Mouse (Mus musculus) neural tube, embryonic 10.5 days (tissue): ENCODE results near the gene Nos3.

Experiments
- DNase-seq: peaks from one replicate; pipeline ENCODE4 v3.0.0-alpha.2; 2017; ENCODE audit warnings: low spot score; ENCODE audit errors: extremely low spot score

The Nos3 gene

DNA sequence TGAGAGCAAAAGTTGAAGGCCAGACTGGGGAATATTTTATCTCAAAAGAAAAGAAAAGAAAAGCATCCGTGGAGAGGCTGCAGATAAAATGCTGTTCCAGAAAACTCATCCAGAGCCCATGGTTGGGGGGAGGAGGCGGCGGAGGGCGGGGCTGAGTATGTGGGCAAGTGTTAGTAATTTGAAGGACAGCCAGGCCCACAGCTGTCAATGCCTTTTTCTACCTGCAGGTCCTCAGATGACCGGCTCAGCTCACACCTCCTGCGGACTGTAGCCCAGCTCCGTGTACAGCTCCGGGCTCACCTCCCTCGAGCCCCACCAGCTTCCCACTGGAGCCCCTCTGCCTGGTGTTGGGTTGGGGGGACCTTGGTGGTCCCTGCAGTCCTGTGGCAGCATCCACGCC lies 35.1 kb downstream of the Nos3 start:
- DNase-seq = no peak

DNA sequence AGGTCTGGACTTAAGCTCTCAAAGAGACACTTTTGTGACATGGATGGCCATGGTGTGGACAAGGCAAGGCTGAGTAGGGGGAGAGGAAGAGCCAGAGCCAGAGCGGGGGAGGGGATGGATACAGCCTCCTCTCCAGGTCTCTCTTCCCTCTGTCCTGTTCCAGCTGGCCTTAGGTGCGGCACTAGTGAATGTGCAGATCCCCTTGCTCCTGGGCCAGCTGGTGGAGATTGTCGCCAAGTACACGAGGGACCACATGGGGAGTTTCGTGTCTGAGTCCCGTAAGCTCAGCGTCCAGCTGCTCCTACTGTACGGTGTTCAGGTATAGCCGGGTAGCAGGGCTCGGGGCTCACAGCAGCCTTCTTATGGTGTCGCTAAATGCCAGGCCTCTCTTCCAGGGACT lies 35.8 kb downstream of the Nos3 start:
- DNase-seq = no peak

DNA sequence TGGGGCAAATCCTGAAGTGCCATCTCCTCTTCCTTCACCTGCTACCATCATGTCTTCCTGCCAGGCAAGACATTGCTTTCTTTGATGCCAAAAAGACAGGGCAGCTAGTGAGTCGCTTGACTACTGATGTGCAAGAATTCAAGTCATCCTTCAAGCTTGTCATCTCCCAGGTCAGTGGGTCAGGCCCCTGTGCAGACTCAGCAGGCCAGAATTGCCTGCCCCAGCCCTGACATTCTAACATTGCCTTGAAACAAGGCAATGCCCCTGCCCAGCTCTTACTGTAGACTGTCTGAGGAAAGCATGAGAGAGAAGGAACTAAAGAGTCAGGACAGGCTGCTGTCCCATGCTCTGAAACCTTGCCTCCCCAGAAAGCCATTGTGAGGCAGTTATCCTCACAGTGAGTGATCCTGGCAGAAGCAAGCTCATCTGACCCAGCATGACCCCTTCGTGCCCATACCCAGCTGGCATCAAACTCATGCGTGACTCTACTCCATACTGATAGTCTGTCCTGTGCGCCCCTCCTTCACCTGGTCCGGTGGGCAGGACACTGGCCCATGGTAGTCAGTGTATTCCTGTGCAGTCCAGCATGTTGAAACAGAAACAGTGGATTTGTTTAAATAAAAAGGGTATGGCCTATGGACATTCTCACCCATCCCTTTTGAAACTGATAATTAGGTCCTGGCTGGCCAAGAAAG lies 36.4 kb downstream of the Nos3 start:
- DNase-seq = no peak

DNA sequence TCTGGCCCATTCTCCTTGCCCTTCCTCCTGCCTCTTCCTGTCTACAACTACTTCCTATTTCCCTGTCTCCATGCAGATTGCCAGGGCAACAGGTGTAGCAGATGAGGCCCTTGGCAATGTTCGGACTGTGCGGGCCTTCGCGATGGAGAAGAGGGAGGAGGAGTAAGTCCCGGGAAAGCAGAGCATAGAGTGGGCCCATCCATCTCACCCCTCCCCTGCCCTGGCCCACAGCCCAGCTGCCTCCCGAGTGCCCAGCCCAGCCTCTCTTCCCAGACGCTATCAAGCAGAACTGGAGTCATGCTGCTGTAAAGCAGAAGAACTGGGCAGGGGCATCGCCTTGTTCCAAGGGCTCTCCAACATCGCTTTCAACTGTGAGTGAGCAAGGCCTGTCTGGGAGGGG lies 37.4 kb downstream of the Nos3 start:
- DNase-seq = no peak

DNA sequence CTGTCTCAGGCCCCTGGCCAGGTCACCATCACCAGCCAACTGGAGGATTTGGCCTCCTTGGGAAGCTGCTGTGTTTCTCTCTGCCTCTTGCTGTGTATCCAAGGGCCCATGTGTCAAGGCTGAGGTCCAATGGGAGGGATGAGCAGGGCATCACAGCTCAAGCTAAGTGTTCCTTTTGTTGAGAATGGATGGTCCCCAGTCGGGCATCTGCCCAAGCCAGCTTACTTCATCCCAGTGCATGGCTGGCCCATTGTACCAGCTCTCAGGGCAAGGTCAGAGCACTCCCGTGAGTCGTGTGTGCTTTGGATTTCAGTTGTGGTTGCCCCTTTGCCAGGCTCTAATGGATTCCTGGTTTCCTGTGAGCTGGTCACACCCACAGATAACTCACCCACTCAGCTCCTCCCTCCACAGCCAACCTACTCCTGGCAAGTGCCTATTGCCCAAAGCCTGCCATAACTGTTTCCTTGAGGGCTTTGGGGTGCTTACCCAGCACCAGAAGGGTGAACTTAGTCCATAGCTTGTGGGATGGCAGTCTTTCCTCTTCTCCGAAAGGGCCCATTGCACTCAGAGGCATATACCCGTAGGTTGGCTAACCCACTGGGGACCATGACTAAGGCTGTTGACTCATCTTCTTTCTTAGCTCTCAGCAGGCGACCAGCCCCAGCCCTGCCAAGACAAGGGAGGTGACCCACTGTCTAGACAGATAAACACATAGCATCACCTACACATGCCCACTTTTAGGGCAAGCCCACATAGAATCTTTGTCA lies 40.2 kb downstream of the Nos3 start:
- DNase-seq = no peak

DNA sequence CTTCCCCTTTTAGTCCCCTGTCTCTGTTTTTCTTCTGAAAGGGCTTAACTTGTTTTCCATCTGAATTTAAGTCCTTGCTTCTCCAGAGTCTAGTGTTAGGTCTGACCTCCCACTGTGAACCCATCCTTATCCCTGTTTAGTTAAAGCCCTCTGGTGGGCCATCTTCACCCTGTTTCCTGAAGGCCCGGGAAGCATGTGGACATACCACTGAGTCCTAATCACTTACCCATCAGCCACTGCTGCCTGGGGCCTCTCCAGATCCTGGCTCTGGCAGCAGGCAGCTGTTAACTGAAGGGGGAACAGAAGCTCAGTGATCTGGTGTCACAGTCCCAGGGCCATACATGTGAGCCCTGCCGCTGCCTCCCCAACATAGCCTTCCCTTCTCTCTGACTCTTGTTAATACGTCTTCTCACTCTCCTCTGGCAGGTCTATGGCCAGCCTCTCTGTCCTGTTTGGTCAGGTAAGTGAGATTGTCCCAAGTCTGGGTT lies 40.8 kb downstream of the Nos3 start:
- no peak for DNase-seq

DNA sequence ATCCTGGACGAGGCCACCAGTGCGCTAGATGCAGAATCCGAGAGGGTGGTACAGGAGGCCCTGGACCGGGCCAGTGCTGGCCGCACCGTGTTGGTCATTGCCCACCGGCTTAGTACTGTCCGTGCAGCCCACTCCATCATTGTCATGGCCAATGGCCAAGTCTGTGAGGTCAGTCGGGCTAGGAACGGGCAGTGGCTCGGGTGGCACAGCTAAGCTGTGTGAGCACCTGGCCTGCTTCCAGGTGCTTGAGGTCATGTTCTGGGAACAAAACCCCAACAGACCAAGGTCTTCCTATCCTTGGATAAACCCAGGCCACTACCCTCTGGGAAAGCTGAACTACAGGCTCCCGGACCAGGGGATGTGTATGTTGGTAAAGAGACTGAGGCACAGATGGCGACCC lies 44.0 kb downstream of the Nos3 start:
- no peak for DNase-seq

DNA sequence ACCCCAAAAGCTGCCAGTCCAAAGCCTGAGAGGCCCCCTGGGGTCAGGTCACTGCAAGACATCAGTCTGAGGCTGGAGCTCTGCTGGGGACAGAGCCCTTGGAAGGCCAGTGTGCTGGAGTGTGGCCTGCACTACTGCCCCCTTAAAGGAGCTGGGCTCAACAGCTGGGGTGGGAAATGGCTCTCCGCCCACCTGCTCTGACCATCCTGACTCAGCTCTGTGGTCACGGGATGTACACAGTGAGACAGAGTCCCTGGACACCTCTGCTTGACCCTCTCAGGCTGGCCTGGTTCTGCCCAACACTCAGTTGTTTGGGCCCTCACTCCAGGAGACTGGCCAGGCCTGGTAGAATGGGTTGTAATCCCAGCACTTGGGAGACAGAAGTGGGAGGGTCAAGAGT lies 44.9 kb downstream of the Nos3 start:
- DNase-seq = no peak

DNA sequence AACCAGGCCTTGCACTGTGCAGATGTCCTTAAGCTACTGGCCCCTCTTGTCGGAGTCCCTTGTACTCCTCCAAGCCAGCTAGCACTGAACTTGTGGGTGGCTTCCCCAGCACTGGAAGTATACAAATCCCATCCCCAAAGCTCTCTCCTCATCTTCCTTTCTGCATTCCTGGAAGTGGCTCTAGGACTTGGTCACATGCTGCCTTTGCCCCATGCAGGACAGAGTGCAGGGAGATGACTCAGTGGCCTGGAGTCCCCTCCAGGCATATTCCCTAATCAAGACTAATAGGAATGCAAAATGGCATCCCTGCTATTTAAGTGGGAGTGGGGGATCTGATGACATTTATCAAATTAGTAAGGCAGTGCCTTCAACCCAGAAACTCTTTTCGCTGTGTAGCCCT lies 47.5 kb downstream of the Nos3 start:
- no peak for DNase-seq

DNA sequence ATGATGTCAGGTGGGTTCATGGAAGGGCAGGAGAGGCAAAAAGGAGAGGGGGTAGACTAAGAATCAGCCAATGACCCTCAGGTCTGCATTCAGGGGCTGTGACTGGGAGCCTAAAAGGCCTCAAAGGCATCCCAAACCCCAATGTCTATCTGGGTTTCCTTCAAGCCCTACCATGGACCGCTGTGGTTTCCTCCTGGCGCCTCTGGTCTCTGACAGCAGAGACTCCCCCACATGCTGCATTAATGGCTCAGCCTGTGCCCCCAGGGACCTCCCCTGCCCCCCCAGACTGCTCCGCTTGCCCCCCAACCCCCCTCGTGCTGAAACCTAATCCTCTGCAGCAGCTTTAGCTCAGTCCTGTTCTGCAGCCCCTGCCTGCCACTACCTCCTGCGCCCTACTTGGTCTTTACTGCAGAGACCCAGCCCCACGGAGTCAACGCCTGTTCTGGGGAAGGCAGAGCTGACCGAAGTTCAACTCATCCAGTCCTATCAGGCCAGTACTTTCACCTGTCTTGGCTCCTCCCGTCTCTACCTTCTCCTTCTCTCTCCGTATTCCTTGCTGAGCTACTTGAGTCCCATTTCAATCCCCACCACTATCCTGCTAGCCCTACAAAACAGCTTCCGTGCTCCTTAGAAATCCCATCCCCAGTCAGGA lies 48.6 kb downstream of the Nos3 start, which contains the start of gene Asic3:
Asic3 (plus strand) TSS at position 351 of the 652 bp plus-strand sequence.
- DNase-seq = no peak

DNA sequence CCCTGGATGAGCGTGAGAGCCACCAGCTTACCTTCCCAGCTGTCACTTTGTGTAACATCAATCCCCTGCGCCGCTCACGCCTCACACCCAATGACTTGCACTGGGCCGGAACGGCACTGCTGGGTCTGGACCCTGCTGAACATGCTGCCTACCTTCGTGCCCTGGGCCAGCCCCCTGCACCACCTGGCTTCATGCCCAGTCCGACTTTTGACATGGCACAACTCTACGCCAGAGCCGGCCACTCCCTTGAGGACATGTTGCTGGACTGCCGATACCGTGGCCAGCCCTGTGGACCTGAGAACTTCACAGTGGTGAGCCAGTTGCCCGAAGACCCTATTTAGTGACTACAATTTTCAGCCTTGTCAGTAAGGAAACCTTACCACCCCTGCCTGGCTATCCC lies 49.3 kb downstream of the Nos3 start:
- DNase-seq = no peak

DNA sequence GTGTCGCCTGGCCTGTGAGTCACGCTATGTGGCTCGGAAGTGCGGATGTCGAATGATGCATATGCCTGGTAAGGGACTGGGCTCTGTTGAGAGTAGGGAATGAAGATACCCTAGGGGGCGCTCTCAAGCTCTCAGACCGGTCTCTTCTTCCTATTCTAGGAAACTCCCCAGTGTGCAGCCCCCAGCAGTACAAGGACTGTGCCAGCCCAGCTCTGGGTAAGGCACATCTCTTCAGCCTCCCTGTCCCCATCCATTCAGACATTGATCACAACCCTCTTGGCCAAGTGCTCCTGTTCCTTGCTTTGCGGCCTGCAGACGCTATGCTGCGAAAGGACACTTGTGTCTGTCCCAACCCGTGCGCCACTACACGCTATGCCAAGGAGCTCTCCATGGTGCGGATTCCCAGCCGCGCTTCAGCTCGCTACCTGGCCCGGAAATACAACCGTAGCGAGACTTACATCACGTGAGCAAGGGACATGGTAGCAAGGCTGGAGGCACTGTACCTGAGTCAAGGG lies 51.7 kb downstream of the Nos3 start:
- DNase-seq = peak; percentile 60

DNA sequence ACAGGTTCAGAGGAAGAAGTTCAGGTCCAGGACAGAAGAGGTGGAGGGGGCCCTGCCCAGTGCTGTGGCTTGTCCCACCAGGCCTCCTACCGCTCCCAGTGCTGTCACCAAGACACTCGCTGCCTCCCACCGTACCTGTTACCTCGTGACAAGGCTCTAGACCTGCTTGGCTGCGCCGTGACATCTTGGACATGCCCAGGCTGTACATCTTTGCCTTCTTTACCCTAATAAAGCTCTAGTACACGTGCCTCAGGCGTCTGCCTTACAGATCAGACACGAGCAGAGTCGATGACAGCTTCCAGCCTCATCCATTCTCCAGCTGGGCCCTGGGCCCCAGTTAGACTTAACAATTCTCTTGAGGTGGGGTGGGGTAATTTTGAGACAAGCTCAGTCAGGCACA lies 53.0 kb downstream of the Nos3 start:
- DNase-seq = no peak

DNA sequence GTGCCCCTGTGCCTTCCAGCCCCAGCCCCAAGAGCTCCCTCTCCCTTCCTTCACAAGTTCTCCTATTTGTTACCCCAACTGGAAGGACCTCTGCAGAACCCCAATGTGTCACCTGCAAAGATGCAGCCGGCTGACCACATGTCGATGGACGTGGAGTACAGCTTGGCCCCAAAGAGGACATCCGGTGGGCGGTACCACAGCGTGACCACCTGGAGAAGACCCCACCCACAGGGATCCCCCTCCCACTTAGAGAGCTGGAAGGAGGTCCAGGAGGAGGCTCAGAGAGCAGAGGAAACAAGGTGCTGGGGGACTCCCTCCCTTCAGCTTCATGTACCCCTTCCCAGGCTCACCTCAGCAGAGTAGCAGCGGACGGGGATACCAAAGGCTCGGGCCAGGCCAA lies 55.8 kb downstream of the Nos3 start:
- no peak for DNase-seq

DNA sequence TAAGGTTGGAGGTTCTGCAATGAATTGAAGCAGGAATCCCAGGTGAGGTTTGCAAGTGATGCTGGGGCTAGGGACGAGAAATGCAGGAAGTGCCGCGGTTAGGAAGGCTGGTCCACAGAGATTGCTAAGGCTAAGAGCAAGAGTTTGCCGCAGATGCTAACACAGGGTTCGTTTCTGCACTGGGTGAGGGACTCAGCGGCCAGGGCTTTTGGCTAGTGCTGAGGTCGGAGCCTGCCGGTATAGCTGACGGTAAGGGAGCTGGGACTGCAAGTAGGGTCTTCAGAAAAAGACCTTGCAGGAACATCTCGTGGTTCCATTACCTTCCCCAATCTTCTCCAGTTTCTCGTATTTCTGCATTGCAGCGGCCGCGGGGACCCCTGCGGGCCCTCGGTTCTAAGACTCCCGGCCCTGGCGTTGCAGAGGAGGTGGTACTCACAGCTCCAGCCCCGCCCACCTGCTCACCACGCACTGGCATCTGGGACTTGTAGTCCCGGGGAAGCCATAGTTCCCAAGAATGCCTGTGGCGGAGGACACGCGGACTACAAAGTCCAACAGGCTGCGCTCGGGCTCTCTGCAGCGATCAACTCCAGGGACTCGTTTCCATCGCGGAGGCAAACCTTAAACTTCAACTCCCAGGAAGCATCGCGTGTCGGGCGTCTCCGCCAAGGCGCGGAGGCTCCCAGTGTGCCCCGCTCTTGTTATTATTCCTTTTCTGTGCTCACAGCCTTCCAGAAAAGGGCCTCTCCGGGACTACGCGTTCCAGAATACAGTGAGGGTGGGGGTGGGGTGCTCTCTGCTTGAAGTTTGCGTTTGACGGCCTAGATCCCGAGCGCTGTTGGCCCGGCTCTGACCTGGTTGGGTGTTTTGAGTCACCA lies 58.8 kb downstream of the Nos3 start, which contains the start of the genes Cdk5 and Slc4a2:
Cdk5 (minus strand) TSS at position 402 of the 875 bp plus-strand sequence.
Slc4a2 (plus strand) TSS at position 709 of the 875 bp plus-strand sequence.
- DNase-seq = peak; percentile 97

DNA sequence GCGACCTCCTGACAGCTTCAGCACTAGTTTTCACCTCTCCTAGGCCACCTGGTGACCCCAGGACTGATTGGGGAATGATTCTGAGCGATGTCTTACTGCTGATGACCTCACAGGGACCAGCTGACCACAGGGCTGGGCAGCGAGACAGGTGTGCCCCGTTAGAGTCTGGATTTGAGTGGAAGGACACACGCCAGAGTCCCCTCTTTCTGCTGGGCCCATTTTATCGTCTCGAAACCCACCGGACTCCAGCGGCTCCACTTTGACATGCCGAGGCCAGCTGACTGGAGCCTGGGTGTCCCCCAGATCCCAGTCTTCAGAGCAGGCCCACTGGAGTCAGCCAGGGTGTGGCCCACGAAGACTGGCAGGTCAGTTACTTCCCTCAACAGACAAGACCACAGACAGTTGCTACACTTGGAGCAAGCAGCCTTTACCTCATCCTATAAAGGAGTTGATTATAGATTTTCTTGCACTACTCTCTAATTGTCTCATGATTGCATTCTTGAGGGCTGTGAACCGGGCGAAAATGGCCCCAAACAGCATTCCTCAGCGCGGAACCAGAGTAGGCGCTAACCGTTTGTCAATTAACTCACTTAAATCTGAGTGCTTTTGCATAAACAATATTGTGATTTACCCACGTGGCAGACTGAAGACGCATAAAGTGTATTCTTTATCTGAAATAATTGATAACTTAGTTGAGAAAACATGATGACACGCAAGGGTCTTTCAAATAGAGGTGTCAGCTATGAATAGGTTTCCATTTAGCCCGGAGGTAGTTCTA lies 59.6 kb downstream of the Nos3 start:
- no peak for DNase-seq

DNA sequence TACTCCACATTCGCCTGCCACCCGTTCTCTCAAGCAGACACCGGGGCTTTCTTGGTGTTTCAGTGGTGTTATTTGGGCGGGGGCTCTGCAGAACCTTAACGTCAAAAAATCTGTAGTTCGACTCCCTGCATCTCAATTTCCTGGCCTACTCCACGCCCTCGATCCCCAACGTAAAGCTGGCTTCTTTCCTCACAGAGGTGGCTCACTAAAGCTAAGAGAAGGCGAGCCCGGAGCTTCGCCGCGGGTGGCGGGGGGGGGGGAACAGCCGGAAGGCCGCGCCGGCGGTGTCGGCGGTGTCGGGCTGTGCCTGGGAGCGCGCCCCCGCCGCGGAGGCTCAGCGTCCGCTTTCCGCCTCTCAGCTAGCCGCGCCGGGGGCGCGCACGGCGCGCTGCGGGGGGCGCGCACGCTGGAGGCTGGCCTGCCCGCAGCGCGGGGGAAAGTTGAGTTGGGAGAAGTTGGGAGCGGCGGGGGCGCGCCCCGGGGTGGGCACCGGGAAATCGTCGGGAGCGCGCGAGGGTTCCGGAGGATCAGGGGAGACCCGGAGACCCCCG lies 60.3 kb downstream of the Nos3 start:
- DNase-seq = peak; percentile 84

DNA sequence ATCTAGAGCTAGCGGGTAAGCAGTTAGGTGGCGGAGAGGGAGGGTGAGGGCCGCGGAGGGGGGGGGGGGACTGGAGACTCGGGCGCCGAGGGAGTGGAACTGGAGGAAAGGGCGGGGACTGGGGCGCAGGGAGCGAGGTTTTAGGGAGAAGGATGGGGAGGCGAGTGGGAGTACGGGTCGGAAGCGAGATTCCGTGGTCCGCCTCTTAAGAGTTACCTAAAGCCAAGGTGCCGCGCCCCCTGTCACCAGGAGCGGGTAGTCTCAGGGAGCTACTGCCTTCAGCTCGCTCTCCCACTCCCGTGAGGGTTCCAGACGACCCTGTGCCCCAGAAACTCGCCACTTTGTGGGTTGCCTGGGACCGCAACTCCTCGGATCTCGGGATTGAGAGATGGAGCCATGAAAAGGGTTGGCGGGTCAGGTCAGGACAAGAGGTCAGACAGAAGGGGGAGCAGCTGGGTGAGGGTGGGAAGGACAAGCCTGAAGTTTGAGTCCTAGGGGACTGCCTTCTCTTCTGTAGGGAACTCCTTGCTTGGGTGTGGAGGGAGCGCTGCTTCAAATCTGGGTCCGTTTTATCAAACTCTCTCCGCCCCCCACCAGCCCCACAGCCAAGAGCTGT lies 60.9 kb downstream of the Nos3 start:
- peak; percentile 75 for DNase-seq

DNA sequence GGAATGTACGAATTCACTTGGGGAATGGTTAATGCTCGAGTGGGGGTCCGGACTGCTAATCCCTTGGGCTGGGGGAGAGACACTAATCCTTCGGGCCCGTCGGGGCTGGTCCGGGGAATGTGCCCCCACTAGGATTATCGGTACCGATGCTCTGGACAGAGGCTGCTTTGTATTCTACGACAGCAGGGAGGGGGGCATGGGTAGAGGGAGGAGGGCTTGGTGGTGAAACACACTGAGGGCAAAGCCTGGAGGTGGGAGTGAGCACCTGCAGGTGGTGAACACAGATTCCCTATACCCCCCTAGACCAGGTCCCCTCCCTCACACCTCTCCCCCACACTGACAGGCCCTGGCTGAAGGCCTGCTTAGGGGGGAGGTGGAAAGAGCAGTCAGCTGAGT lies 61.4 kb downstream of the Nos3 start:
- DNase-seq = no peak
